Mouse (Mus musculus) neutrophil, adult 5-6 weeks (primary cell): ENCODE results near the gene F11. TPM values are rescaled to one million over a fixed set of nuclear protein-coding genes. Genes with fewer than 3 reads are reported as not detected.

ENCODE experiments used
- ATAC-seq: fragments of 151-379, 151-347 bp; 2 replicates; pipeline ENCODE4 v1.8.0; 2017; ENCODE audit warnings: mild to moderate bottlenecking, moderate TSS enrichment; ENCODE audit not compliant: insufficient number of reproducible peaks, poor library complexity, low FRiP score, severe bottlenecking; ENCODE audit errors: extremely low read depth
- total RNA-seq: library from RNA; stranded (forward); fragments of 200-1000 nt; gene quantifications from 2 replicates; pipeline ENCODE4 v1.2.3, GENCODE M21; 2017

The F11 gene
- total RNA-seq, result not detected in 2 replicates

GRCm38 (mm10) chr8:45261920-45262319 lies at the start of gene F11:
F11 (minus strand) TSS chr8:45262031.
- no peak for ATAC-seq

- ATAC-seq, result no peak
Measured at GRCm38 (mm10) chr8:45310967-45311366, 49.1 kb upstream of the F11 start.

- no peak for ATAC-seq
Measured at GRCm38 (mm10) chr8:45308366-45308765, 46.5 kb upstream of the F11 start, which contains the start of gene Gm45753. Gm45753 (minus strand) TSS chr8:45308466.

- ATAC-seq, result no peak
Measured at GRCm38 (mm10) chr8:45305479-45305878, 43.6 kb upstream of the F11 start.

- ATAC-seq, result no peak
Measured at GRCm38 (mm10) chr8:45304354-45304753, 42.5 kb upstream of the F11 start.

GRCm38 (mm10) chr8:45302390-45302789 lies 40.6 kb upstream of the F11 start:
- no peak for ATAC-seq

- no peak for ATAC-seq
Measured at GRCm38 (mm10) chr8:45295276-45295675, 33.4 kb upstream of the F11 start.

GRCm38 (mm10) chr8:45294687-45295086 lies 32.9 kb upstream of the F11 start, which contains the start of gene Klkb1:
Klkb1 (minus strand) TSS chr8:45294859.
- no peak for ATAC-seq

- no peak for ATAC-seq
Measured at GRCm38 (mm10) chr8:45291790-45292189, 30.0 kb upstream of the F11 start.

GRCm38 (mm10) chr8:45281630-45282029 lies 19.8 kb upstream of the F11 start:
- ATAC-seq, result no peak

- no peak for ATAC-seq
Measured at GRCm38 (mm10) chr8:45277453-45277852, 15.6 kb upstream of the F11 start.

GRCm38 (mm10) chr8:45274317-45274716 lies 12.5 kb upstream of the F11 start:
- no peak for ATAC-seq

- no peak for ATAC-seq
Measured at GRCm38 (mm10) chr8:45269056-45269455, 7.2 kb upstream of the F11 start.

- no peak for ATAC-seq
Measured at GRCm38 (mm10) chr8:45268485-45268884, 6.7 kb upstream of the F11 start.

- no peak for ATAC-seq
Measured at GRCm38 (mm10) chr8:45267611-45268391, 6.0 kb upstream of the F11 start.

- no peak for ATAC-seq
Measured at GRCm38 (mm10) chr8:45266993-45267392, 5.2 kb upstream of the F11 start.

- ATAC-seq, result no peak
Measured at GRCm38 (mm10) chr8:45264918-45265317, 3.1 kb upstream of the F11 start.

GRCm38 (mm10) chr8:45262851-45263250 lies 1.0 kb upstream of the F11 start:
- ATAC-seq, result no peak

- no peak for ATAC-seq
Measured at GRCm38 (mm10) chr8:45258421-45258820, 3.4 kb downstream of the F11 start.

GRCm38 (mm10) chr8:45255040-45255439 lies 6.8 kb downstream of the F11 start:
- no peak for ATAC-seq
